Mouse (Mus musculus) kidney, postnatal 36 days (tissue): Measurements from ENCODE around the gene Irs2.

Experiments used
- DNase-seq, 2 experiments: peaks; one replicate each; pipeline ENCODE4 v3.0.0; 2021 to 2022; ENCODE audit warnings: mixed read lengths in 2 of 2

Irs2 gene

GRCm38 (mm10) chr8:11008379-11008775 is at the start of gene Irs2:
TSS of gene Irs2 (minus strand) at chr8:11008458.
- DNase-seq, result no peak

- no peak for DNase-seq
These were observed 48.4 kb upstream of the Irs2 start for GRCm38 (mm10) chr8:11056665-11057064.

GRCm38 (mm10) chr8:11056175-11056563 is 47.9 kb upstream of the Irs2 start:
- peak in 1 of 2 experiments; percentile 13 for DNase-seq

DNA sequence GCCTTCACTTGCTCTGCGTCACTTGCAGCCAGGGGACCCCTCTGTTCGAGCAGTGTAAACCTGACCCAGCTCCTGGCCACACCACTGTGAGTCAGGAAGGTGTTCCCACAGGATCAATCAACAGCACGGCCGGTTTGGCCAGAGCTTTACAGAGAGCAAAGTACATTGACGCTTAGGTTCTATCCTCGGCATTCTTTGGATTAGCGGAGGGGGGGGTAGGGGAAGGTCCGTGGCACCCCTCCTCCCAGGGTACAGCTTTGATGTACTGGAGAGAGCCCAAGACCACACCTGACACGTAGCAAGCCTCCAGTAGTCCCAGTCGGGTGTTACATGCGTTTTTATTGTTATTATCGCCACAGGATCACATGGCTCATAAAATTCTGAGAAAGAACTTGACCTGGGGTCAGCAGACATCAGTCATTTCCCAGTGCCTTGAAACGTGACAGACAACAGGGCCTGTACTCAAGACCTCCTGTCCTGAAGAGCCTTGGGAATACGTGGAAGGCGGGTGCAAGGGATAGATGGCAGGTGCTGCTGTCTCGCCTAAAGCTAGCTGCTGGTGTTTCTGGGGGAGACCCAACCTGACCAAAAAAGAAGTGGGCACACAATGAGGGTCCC is 47.4 kb upstream of the Irs2 start:
- DNase-seq, result peak; percentile 31 to 33

DNA sequence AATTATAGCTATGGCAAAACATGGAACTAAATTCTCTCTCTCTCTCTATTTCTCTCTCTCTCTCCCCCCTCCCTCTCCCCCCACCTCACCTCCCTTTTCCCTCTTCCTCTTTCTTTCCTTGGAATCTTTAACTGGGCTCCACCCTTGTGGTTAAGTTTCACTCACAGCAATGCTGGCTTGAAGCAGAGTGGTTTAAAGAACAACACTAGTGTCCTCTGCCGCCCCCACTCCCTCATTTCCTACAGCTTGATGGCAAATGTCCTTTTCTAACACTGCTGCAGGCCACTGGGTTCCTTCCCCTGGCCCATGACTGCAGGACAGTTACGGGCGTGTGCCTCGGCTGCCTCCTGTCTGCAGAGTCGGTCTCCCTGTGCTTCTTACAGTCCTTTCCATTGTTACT is 41.6 kb upstream of the Irs2 start:
- no peak for DNase-seq

DNA sequence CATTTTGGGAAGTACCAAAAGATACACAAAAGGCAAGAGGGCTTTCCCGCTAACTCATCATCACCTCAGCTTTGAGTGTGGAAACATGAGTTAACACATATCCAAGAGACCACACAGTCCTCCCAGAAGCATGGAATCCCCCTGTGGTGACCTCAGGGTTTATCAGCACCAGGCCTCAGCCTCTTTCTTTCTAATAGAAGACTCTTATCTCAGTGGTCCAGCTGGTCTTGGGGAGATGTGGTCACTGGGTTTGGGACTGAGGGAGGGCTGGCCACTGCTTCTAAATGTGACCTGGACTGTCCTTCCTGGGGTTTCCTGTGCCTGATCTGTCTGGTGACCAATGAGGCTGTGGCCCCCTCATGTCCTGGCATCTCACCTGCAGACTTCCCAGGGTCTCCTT is 39.6 kb upstream of the Irs2 start:
- DNase-seq, result no peak

DNA sequence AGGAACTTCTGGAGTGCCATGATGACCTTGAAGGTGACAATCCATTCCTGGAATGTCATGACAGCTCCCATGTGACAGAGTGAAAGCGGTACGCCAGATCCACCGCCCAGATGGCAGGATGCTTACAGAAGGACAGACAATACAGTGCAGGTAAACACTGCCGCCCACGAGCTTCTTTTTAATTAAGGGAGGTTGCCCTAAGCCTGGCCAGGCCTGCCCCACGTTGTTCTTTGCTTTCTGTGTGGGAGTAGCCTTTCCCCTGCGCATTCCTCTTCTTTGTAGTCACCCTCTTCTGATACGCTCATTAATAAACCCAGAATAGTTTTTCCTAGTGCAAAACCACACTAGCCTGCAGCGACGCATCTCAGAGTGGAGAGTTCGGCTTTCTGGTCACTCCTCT is 36.4 kb upstream of the Irs2 start:
- DNase-seq, result no peak

- DNase-seq, result no peak
These were observed 35.3 kb upstream of the Irs2 start for GRCm38 (mm10) chr8:11043591-11043990.

DNA sequence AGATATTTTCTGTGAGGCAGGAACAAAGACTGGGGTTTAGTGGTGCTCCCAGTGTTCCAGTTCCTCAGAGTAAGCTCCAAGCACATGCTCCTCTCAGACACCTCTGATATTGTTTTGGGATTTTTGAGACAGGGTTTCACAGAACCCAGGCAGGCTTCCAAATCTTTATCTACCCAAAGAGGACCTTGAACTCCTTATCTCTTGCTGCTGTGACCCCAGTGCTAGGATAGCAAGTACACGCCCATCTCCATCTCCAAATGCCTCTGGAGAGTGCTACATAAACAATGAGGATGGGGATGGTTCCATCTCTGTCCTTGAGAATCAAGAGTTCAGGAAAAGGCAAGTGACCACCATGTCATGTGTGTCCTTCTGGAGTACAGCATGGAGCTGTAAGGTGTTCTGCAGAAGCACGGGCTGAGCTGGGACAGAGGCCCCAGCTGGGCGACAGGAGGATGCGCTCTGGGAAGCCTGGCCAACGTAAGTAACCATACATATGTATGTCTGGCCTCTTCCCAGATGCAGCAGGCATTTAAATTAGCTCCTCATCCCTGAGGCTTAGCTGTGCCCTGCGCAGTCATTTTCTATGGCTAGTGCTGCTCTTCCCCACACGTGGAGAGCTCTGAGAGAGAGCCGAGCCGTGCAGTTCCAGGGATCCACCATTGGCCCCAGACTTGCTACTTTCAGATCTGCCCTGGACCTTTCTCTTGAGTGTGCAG is 34.8 kb upstream of the Irs2 start:
- no peak for DNase-seq

GRCm38 (mm10) chr8:11040088-11040487 is 31.8 kb upstream of the Irs2 start:
- DNase-seq, result no peak

- no peak for DNase-seq
These were observed 30.5 kb upstream of the Irs2 start for GRCm38 (mm10) chr8:11038788-11039187.

GRCm38 (mm10) chr8:11038367-11038766 is 30.1 kb upstream of the Irs2 start:
- DNase-seq, result no peak

- DNase-seq, result no peak
These were observed 28.5 kb upstream of the Irs2 start for GRCm38 (mm10) chr8:11036790-11037189.

DNA sequence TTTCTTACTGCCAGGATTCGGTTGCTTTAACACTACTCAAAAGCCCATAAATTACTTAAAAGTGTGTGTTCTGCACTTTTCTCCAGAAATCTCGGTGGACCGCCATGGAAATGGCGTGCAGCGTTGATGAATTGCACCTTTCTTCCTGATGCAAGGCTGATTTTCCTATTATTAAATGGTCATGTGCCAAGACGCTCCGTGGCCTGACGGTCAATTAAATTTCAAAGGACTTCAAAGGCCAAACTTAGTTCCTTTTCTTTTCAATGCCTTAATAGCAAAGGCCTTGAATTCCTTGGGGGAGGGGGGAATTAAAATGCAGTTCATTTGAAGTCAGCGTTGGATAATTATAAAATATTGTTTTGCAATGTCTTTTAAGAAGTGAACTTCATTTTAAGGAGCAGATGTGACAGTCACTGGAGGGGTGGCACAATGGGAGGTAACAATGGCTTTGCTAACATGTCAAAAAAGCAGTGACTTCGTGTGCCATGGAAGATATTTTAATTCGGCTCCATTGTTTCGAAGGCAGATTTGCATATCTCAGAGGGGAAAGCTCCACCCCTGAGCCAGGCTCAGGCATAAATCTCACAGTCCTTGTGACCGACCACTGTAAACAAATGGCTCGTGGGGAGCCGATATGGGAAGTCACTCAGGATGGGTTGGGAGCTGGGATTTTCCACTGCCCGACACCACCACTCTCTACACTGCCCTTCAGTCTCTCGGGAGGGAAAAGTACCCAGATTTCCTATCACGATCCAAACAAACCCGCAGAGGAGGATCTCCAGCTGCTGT is 27.6 kb upstream of the Irs2 start:
- DNase-seq, result peak in 1 of 2 experiments; percentile 17

GRCm38 (mm10) chr8:11024871-11025270 is 16.6 kb upstream of the Irs2 start:
- no peak for DNase-seq

- no peak for DNase-seq
These were observed 12.8 kb upstream of the Irs2 start for GRCm38 (mm10) chr8:11020949-11021572.

- no peak for DNase-seq
These were observed 7.4 kb upstream of the Irs2 start for GRCm38 (mm10) chr8:11015622-11016021.

- DNase-seq, result peak; percentile 67 to 86
These were observed 5.0 kb upstream of the Irs2 start for GRCm38 (mm10) chr8:11013258-11013657.

- no peak for DNase-seq
These were observed 3.7 kb upstream of the Irs2 start for GRCm38 (mm10) chr8:11011787-11012485.

DNA sequence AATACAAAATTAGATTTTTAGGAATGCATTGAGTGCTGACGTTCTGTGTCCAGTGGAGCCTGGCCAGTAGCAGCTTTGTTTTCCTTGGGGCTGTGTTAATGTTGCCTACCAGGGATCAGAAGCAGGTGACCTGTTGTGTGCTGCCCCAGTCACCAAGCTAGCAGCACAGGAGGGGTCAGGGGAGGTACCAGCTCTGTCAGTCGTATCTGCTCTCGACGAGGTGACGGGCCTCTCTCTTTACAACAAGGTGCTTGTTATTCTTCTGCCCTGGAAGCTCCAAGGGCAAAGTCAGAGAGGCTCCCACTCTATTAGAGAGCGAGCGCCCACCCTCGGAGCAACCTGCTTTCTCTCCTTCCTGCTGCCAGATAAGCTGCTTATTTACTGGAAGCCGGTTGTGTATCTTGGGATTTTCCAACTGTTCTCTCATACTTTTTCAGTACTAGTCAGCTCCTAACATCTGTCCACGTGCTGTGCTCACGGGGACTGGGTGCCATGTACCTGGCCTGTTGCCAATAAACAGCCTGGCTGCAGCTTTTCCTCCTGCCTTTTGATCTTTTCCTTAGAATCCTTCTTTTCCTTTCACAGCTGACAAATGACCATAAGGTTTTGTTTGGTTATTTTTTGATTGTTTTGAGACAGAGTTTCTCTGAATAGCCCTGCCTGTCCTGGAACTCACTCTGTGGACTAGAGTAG is 2.8 kb upstream of the Irs2 start:
- DNase-seq, result peak; percentile 76 to 83

- DNase-seq, result no peak
These were observed 2.1 kb upstream of the Irs2 start for GRCm38 (mm10) chr8:11010398-11010797.

- DNase-seq, result peak; percentile 82 to 86
These were observed 1.3 kb upstream of the Irs2 start for GRCm38 (mm10) chr8:11009431-11010071.
